Mouse (Mus musculus) stomach, postnatal 0 days (tissue): ENCODE data around the gene Agrp.

Source experiments
- CTCF ChIP-seq: IDR thresholded peaks from 2 replicates; pipeline ENCODE4 v1.5.1; 2016; ENCODE audit warnings: antibody characterized with exemption, low read depth, mild to moderate bottlenecking, moderate library complexity
- EP300 ChIP-seq: optimal IDR thresholded peaks from 2 replicates; pipeline ENCODE3; 2016; ENCODE audit warnings: antibody characterized with exemption

- TF ChIP-seq CTCF, result peak; percentile 85
- no peak for TF ChIP-seq EP300
Observed at GRCm38 (mm10) chr8:105685796-105686308, 48.7 kb upstream of the Agrp start, which contains the start of gene Carmil2.
